Comparison of ENCODE assay signal across 10 mouse cellular contexts in the genomic region with DNA sequence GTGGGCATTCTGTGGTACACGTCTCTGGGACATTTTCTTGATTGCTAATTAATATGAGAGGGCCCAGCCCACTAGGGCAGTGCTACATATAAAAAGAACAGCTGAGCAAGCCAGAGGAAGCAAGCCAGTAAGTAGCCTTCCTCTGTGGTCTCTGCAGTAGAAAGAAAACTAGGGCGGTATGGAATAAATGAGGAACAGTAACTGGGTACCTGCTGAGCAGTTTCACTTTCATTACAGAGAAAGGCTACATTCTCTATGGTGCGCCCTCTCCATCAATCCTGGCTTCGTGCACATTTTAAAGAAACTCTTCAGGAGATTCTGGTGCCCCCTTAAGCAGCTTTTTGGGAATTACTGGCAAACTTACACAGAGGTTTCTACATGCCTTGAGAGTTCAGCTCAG. TPM values are rescaled to one million over a fixed set of nuclear protein-coding genes. Genes with fewer than 3 reads are reported as not detected.
A peak's percentile ranks its signal among the peaks of the same experiment; 100 is the strongest.
DNase-seq lines count a peak whose midpoint lies in the region; ATAC-seq and TF ChIP-seq lines count a peak whose summit lies in the region.
"Had no signal": no experiment of that assay in that cellular context is flagged by ENCODE, and none has a peak within 500 bp of the region (broad histone marks: within the 10 kb centered on the region; RNA-seq: fewer than 3 reads in every experiment).

No protein-coding gene starts in this region.

- peak; percentile 81 for ATAC-seq in inflammation-experienced regulatory T-cells, adult 6 months
- ATAC-seq in erythroid progenitor cell, adult 5-6 weeks (replicated peaks; ENCODE audit: low FRiP score, poor library complexity, severe bottlenecking) = no peak

- peak overlapping the region; percentile 34; the same call in 1 of the 2 replicates for H3K27ac ChIP-seq in kidney, adult 2 months (ENCODE audit: insufficient read depth, low read depth, low read length)

- WGBS in kidney, adult 2 months = 40% methylated on average over 4 of the region's 4 CpGs

- TF ChIP-seq POLR2A in kidney, adult 2 months (IDR thresholded peaks at IDR 0.05; ENCODE audit: low read depth, low read length) = no peak

- peaks cover 38% of the 10 kb centered on the region for H3K4me1 ChIP-seq in kidney, adult 2 months (ENCODE audit: control insufficient read depth, insufficient read depth, low read length)

- no peak for TF ChIP-seq CTCF in kidney, adult 2 months (conservative IDR thresholded peaks at IDR 0.05; ENCODE audit: insufficient read depth, insufficient read length, low read depth, low read length)

- no peaks in the 10 kb centered on the region for H3K36me3 ChIP-seq in kidney, adult 2 months (ENCODE audit: control insufficient read depth, insufficient read depth, low read length)
- H3K36me3 ChIP-seq: G1E had no signal

- DNase-seq in kidney, adult 2 months = no peak
- no peak for DNase-seq in kidney, postnatal 14 days
- peak; percentile 36 for DNase-seq in thymus, postnatal 0 days (ENCODE audit: low spot score)
- no peak for DNase-seq in thymus, postnatal 4 days
- no peak for DNase-seq in right cerebral cortex, postnatal 10 days (ENCODE audit: low spot score in 2 of 2)
- DNase-seq in cerebellum, postnatal 25 days = no peak
- DNase-seq: layer of hippocampus, postnatal 36 days had no signal

- no peak overlapping the region for H3K4me3 ChIP-seq in kidney, adult 2 months (ENCODE audit: insufficient read depth, low read depth, low read length)

- H3K27me3 ChIP-seq in kidney, adult 2 months (replicated peaks; ENCODE audit: control insufficient read depth, insufficient read depth, low read length) = no peaks in the 10 kb centered on the region

RNA-seq across cellular contexts. Expression of gene Tom1l2, which starts 47.1 kb away (rescaled TPM):
- 95.2 and 125 TPM in 2 replicates for polyA plus RNA-seq in kidney, adult 2 months (2012; rRNA removed)
- 12.7 and 17.6 TPM in 2 replicates for polyA plus RNA-seq in thymus, postnatal 0 days (2015; fragmentation: Nextera tagmentation; extraction: Ambion mirVana)
- polyA plus RNA-seq in inflammation-experienced regulatory T-cells, adult 6 months (2017; shearing (Covaris generic)) = 10 to 100 TPM in 2 of 3 experiments, 1 to 10 TPM in 1; 8.9 to 34.5 (median 24.4) TPM
- 3.8 and 9.7 TPM in 2 replicates for total RNA-seq in erythroid progenitor cell, adult 5-6 weeks (2015; ENCODE audit: low replicate concordance)
- 3.6 and 3.9 TPM in 2 replicates for total RNA-seq in erythroid progenitor cell, adult 5-6 weeks (2017; ENCODE audit: low replicate concordance)

RNA-seq across cellular contexts. Expression of gene Drc3, which starts 47.5 kb away (rescaled TPM):
- polyA plus RNA-seq in kidney, adult 2 months (2012; rRNA removed) = 2.6 and 2.8 TPM in 2 replicates
- polyA plus RNA-seq in thymus, postnatal 0 days (2015; fragmentation: Nextera tagmentation; extraction: Ambion mirVana) = 3.6 and 4.5 TPM in 2 replicates
- polyA plus RNA-seq in inflammation-experienced regulatory T-cells, adult 6 months (2017; shearing (Covaris generic)) = under 1 TPM; 0.25 to 0.87 (median 0.42) TPM
- not detected in 2 replicates for total RNA-seq in erythroid progenitor cell, adult 5-6 weeks (2015; ENCODE audit: low replicate concordance)
- total RNA-seq in erythroid progenitor cell, adult 5-6 weeks (2017; ENCODE audit: low replicate concordance) = not detected in 2 replicates
